1 mouse cellular context compared by ENCODE assay signal in genomic region chr11:97045861-97046260, GRCm38 (mm10).
A peak's percentile ranks its signal among the peaks of the same experiment; 100 is the strongest.
TF ChIP-seq lines count a peak whose summit lies in the region.

No protein-coding gene starts in this region.

TF ChIP-seq in MEL, 35 proteins besides CTCF, POLR2A, EP300 and RAD21:
- no peak for TF ChIP-seq TAL1 (IDR thresholded peaks at IDR 0.05; ENCODE audit: low read length)
- no peak for TF ChIP-seq NELFE (IDR thresholded peaks at IDR 0.05; ENCODE audit: low read depth, low read length)
- TF ChIP-seq ETS1 (IDR thresholded peaks at IDR 0.05; ENCODE audit: low read depth, low read length) = no peak
- TF ChIP-seq USF1 (IDR thresholded peaks at IDR 0.05; ENCODE audit: low read depth, low read length) = no peak; the same call in 1 of the 2 replicates
- TF ChIP-seq GATA1 (IDR thresholded peaks at IDR 0.05; ENCODE audit: low read depth, low read length) = no peak
- TF ChIP-seq ZC3H11A (IDR thresholded peaks at IDR 0.05; ENCODE audit: low read depth, low read length) = peak; percentile 18; the same call in 1 of the 2 replicates
- TF ChIP-seq TBP (IDR thresholded peaks at IDR 0.05; ENCODE audit: low read depth, low read length) = 0 out of 2 replicates have a peak, but pooled peaks have one; percentile 16
- TF ChIP-seq HCFC1 (IDR thresholded peaks at IDR 0.05; ENCODE audit: low read depth, low read length) = peak; percentile 41; the same call in 1 of the 2 replicates
- no peak for TF ChIP-seq CHD1 (IDR thresholded peaks at IDR 0.05; ENCODE audit: low read depth, low read length)
- no peak for TF ChIP-seq CHD2 (IDR thresholded peaks at IDR 0.05; ENCODE audit: low read length)
- no peak for TF ChIP-seq BHLHE40 (IDR thresholded peaks at IDR 0.05; ENCODE audit: borderline replicate concordance, low read depth, low read length)
- TF ChIP-seq MYC (IDR thresholded peaks at IDR 0.05; ENCODE audit: low read depth, low read length) = peak; percentile 95
- TF ChIP-seq RCOR1 (IDR thresholded peaks at IDR 0.05; ENCODE audit: low read depth, low read length) = no peak
- TF ChIP-seq GABPA (IDR thresholded peaks at IDR 0.05; ENCODE audit: low read depth, low read length) = no peak
- TF ChIP-seq MAZ (IDR thresholded peaks at IDR 0.05; ENCODE audit: low read depth, low read length) = no peak
- TF ChIP-seq ZKSCAN1 (IDR thresholded peaks at IDR 0.05; ENCODE audit: low read depth, low read length) = no peak; the same call in 1 of the 2 replicates
- TF ChIP-seq USF2 (IDR thresholded peaks at IDR 0.05; ENCODE audit: borderline replicate concordance in 1 of 2, insufficient read depth in 1 of 2, low read depth in 1 of 2, low read length in 2 of 2) = no peak
- TF ChIP-seq SMC3 (IDR thresholded peaks at IDR 0.05; ENCODE audit: low read depth, low read length) = peak; percentile 59
- TF ChIP-seq JUND (IDR thresholded peaks at IDR 0.05; ENCODE audit: low read depth, low read length) = no peak
- TF ChIP-seq MYB (IDR thresholded peaks at IDR 0.05; ENCODE audit: low read depth, low read length) = no peak
- no peak for TF ChIP-seq MAFK (IDR thresholded peaks at IDR 0.05; ENCODE audit: borderline replicate concordance, low read depth, low read length)
- no peak for TF ChIP-seq POLR2AphosphoS5 (IDR thresholded peaks at IDR 0.05; ENCODE audit: borderline replicate concordance, low read depth, low read length)
- TF ChIP-seq ZNF384 (IDR thresholded peaks at IDR 0.05; ENCODE audit: low read depth, low read length) = peak; percentile 94
- TF ChIP-seq NRF1 (IDR thresholded peaks at IDR 0.05; ENCODE audit: insufficient read depth, low read depth, low read length, poor library complexity, severe bottlenecking) = no peak
- TF ChIP-seq MXI1 (IDR thresholded peaks at IDR 0.05; ENCODE audit: low read depth, low read length) = peak; percentile 46; the same call in 1 of the 2 replicates
- peak; percentile 46; the same call in 1 of the 2 replicates for TF ChIP-seq MAX (IDR thresholded peaks at IDR 0.05; ENCODE audit: low read length)
- TF ChIP-seq ZMIZ1 (IDR thresholded peaks at IDR 0.05; ENCODE audit: low read depth, low read length) = no peak
- 0 out of 2 replicates have a peak, but pooled peaks have one; percentile 32 for TF ChIP-seq POLR2AphosphoS2 (IDR thresholded peaks at IDR 0.05; ENCODE audit: low read length)
- TF ChIP-seq MEF2A (IDR thresholded peaks at IDR 0.05; ENCODE audit: extremely low read depth, insufficient replicate concordance, low read depth, low read length, poor library complexity, severe bottlenecking) = no peak
- TF ChIP-seq UBTF (IDR thresholded peaks at IDR 0.05; ENCODE audit: borderline replicate concordance, insufficient read depth, low read depth, low read length) = no peak
- peak; percentile 68 for TF ChIP-seq SIN3A (IDR thresholded peaks at IDR 0.05; ENCODE audit: low read length)
- no peak for TF ChIP-seq E2F4 (IDR thresholded peaks at IDR 0.05; ENCODE audit: borderline replicate concordance, low read depth, low read length)
- TF ChIP-seq KAT2A (conservative IDR thresholded peaks at IDR 0.05; ENCODE audit: low read depth, low read length) = no peak
- TF ChIP-seq ELF1 (IDR thresholded peaks at IDR 0.05; ENCODE audit: low read depth, low read length) = no peak
- TF ChIP-seq TCF12 (IDR thresholded peaks at IDR 0.05; ENCODE audit: low read depth, low read length) = no peak
